Mouse (Mus musculus) embryonic facial prominence, embryonic 11.5 days (tissue): ENCODE measurements at regions not wholly inside any gene's neighbourhood (a gene's known extent, or its start where the extent isn't known, plus 50 kb on each side); places are given as distances from the start of the nearest gene placed in this dataset.

Experiments used
- ATAC-seq: fragments of 200-750 bp; cut with Nextera tagmentation; replicated peaks from 2 replicates; pipeline ENCODE4 v1.8.0; 2017; ENCODE audit warnings: low read depth; ENCODE audit not compliant: insufficient number of reproducible peaks, low FRiP score, low TSS enrichment
- DNase-seq: peaks from one replicate; pipeline ENCODE4 v3.0.0-alpha.2; 2015; ENCODE audit warnings: low spot score
- H3K27ac ChIP-seq: fragments of 300-500 bp; sonication (generic); replicated peaks from 2 replicates; pipeline ENCODE4 v1.5.1; 2014; ENCODE audit warnings: mild to moderate bottlenecking, low read depth, low read length, control low read depth
- H3K27me3 ChIP-seq: fragments of 300-500 bp; sonication (generic); 2 replicates; pipeline ENCODE4 v1.6.1; 2014; ENCODE audit warnings: mild to moderate bottlenecking, low read length, moderate library complexity, mixed read lengths; ENCODE audit not compliant: control insufficient read depth, insufficient read depth
- H3K36me3 ChIP-seq: fragments of 300-500 bp; sonication (generic); replicated peaks from 2 replicates; pipeline ENCODE4 v1.6.1; 2014; ENCODE audit warnings: low read depth, mild to moderate bottlenecking, low read length, moderate library complexity, mixed read lengths; ENCODE audit not compliant: control insufficient read depth, insufficient read depth
- H3K4me1 ChIP-seq: fragments of 300-500 bp; sonication (generic); 2 replicates; pipeline ENCODE4 v1.6.1; 2014; ENCODE audit warnings: low read length, mixed read lengths; ENCODE audit not compliant: control insufficient read depth, insufficient read depth
- H3K4me2 ChIP-seq: fragments of 300-500 bp; sonication (generic); 2 replicates; pipeline ENCODE4 v1.6.1; 2014; ENCODE audit warnings: low read depth, mild to moderate bottlenecking, control low read depth, low read length, moderate library complexity
- H3K4me3 ChIP-seq: fragments of 300-500 bp; sonication (generic); 2 replicates; pipeline ENCODE4 v1.5.1; 2014; ENCODE audit warnings: low read depth, low read length, control low read depth
- H3K9ac ChIP-seq: fragments of 300-500 bp; sonication (generic); replicated peaks from 2 replicates; pipeline ENCODE4 v1.6.1; 2014; ENCODE audit warnings: mild to moderate bottlenecking, control low read depth, low read length
- H3K9me3 ChIP-seq: fragments of 300-500 bp; sonication (generic); replicated peaks from 2 replicates; pipeline ENCODE4 v1.6.1; 2016; ENCODE audit warnings: mild to moderate bottlenecking, low read length, inconsistent platforms, mixed read lengths; ENCODE audit not compliant: control insufficient read depth
- WGBS: fragments of 180-500 bp; shearing (Covaris S2); extraction: QIAGEN DNeasy Blood & Tissue Kit; methylation state at CpG from one replicate; pipeline ENCODE4 v1.1.7; 2014; 5-methylcytosine and 5-hydroxymethylcytosine counted together

GRCm38 (mm10) chr2:117811506-117811905 lies 300.2 kb upstream of the Thbs1 start:
- WGBS, result 62% methylated on average over 1 of the region's 1 CpGs
- ATAC-seq (no peak), DNase-seq (no peak)
- Histone ChIP-seq H3K9me3 (no peaks in the 10 kb centered on the region), H3K27me3 (no peaks in the 10 kb centered on the region), H3K27ac (no peak overlapping the region), H3K4me1 (no peaks in the 10 kb centered on the region), H3K36me3 (no peaks in the 10 kb centered on the region), H3K9ac (no peak overlapping the region), H3K4me2 (no peak overlapping the region), H3K4me3 (no peak overlapping the region)

GRCm38 (mm10) chr2:117811931-117812330 lies 299.7 kb upstream of the Thbs1 start:
- H3K36me3 ChIP-seq, result no peaks in the 10 kb centered on the region
- 77% methylated on average over 2 of the region's 2 CpGs for WGBS
- H3K4me2 ChIP-seq, result no peak overlapping the region

GRCm38 (mm10) chr2:117819701-117820225 lies 291.9 kb upstream of the Thbs1 start:
- ATAC-seq (no peak), DNase-seq (no peak)
- Histone ChIP-seq H3K9me3 (no peaks in the 10 kb centered on the region), H3K27ac (no peak overlapping the region), H3K9ac (no peak overlapping the region), H3K27me3 (no peaks in the 10 kb centered on the region), H3K4me3 (no peak overlapping the region), H3K36me3 (no peaks in the 10 kb centered on the region), H3K4me1 (no peaks in the 10 kb centered on the region), H3K4me2 (no peak overlapping the region)
- 76% methylated on average over 3 of the region's 3 CpGs for WGBS

More at GRCm38 (mm10) chr2:117811931-117812330, 299.7 kb upstream of the Thbs1 start:
- H3K4me3 ChIP-seq, result no peak overlapping the region
- H3K4me1 ChIP-seq, result no peaks in the 10 kb centered on the region
- no peak for ATAC-seq
- H3K27me3 ChIP-seq, result no peaks in the 10 kb centered on the region
- H3K27ac ChIP-seq, result no peak overlapping the region
- H3K9ac ChIP-seq, result no peak overlapping the region
- no peak for DNase-seq
- H3K9me3 ChIP-seq, result no peaks in the 10 kb centered on the region

GRCm38 (mm10) chr2:117820708-117821107 lies 291.0 kb upstream of the Thbs1 start:
- Histone ChIP-seq H3K36me3 (no peaks in the 10 kb centered on the region), H3K4me1 (no peaks in the 10 kb centered on the region), H3K27ac (no peak overlapping the region), H3K9ac (no peak overlapping the region), H3K27me3 (no peaks in the 10 kb centered on the region), H3K4me3 (no peak overlapping the region), H3K4me2 (no peak overlapping the region), H3K9me3 (no peaks in the 10 kb centered on the region)
- DNase-seq (no peak), ATAC-seq (no peak)

- DNase-seq (no peak), ATAC-seq (no peak)
- Histone ChIP-seq H3K4me3 (no peak overlapping the region), H3K27me3 (no peaks in the 10 kb centered on the region), H3K4me1 (no peaks in the 10 kb centered on the region), H3K36me3 (no peaks in the 10 kb centered on the region), H3K9me3 (no peaks in the 10 kb centered on the region), H3K4me2 (no peak overlapping the region), H3K9ac (no peak overlapping the region), H3K27ac (no peak overlapping the region)
- 80% methylated on average over 8 of the region's 8 CpGs for WGBS
These were observed 286.6 kb upstream of the Thbs1 start for GRCm38 (mm10) chr2:117825088-117825487.

DNA sequence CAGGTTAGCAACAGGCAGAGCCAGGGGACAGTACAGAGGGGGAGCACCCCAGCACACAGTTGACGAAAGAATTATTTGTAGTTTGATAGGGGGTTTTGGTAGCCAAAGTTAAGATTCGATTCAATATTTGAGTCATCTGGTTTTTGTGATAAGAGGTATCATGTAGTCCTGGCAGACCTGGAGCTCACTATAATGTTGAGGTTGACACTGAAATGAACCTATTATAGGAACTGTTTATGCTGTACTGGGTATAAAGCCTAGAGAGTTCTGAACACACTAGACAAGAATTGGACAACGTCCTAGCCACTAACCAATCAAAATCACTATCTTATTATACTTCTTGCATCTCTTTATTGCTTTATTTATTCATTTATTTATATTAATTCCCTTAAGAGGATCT lies 284.4 kb upstream of the Thbs1 start:
- no peak for DNase-seq
- H3K9me3 ChIP-seq, result no peaks in the 10 kb centered on the region
- H3K27ac ChIP-seq, result no peak overlapping the region
- H3K36me3 ChIP-seq, result no peaks in the 10 kb centered on the region
- H3K4me3 ChIP-seq, result no peak overlapping the region
- H3K9ac ChIP-seq, result no peak overlapping the region
- no peaks in the 10 kb centered on the region for H3K27me3 ChIP-seq
- 91% methylated on average over 3 of the region's 3 CpGs for WGBS
- no peak overlapping the region for H3K4me2 ChIP-seq
- no peak for ATAC-seq
- no peaks in the 10 kb centered on the region for H3K4me1 ChIP-seq

- H3K9me3 ChIP-seq, result no peaks in the 10 kb centered on the region
- no peak overlapping the region for H3K27ac ChIP-seq
- H3K4me2 ChIP-seq, result no peak overlapping the region
- ATAC-seq (no peak), DNase-seq (no peak)
- H3K9ac ChIP-seq, result no peak overlapping the region
- WGBS, result 62% methylated on average over 2 of the region's 2 CpGs
- no peaks in the 10 kb centered on the region for H3K27me3 ChIP-seq
- H3K4me1 ChIP-seq, result no peaks in the 10 kb centered on the region
- no peak overlapping the region for H3K4me3 ChIP-seq
- no peaks in the 10 kb centered on the region for H3K36me3 ChIP-seq
These were observed 273.3 kb upstream of the Thbs1 start for GRCm38 (mm10) chr2:117838387-117838786.

- Histone ChIP-seq H3K36me3 (no peaks in the 10 kb centered on the region), H3K4me1 (no peaks in the 10 kb centered on the region), H3K9me3 (no peaks in the 10 kb centered on the region), H3K4me2 (no peak overlapping the region), H3K4me3 (no peak overlapping the region), H3K9ac (no peak overlapping the region), H3K27ac (no peak overlapping the region), H3K27me3 (no peaks in the 10 kb centered on the region)
- no peak for ATAC-seq
- no peak for DNase-seq
- 91% methylated on average over 1 of the region's 1 CpGs for WGBS
These were observed 271.3 kb upstream of the Thbs1 start for GRCm38 (mm10) chr2:117840406-117840805.
